Mouse (Mus musculus) layer of hippocampus, adult 11-12 months (tissue): Measurements from ENCODE around the gene Relt.

Source experiments
- DNase-seq: peaks from one replicate; pipeline ENCODE4 v3.0.0; 2022; ENCODE audit warnings: low spot score

Gene Relt

DNA sequence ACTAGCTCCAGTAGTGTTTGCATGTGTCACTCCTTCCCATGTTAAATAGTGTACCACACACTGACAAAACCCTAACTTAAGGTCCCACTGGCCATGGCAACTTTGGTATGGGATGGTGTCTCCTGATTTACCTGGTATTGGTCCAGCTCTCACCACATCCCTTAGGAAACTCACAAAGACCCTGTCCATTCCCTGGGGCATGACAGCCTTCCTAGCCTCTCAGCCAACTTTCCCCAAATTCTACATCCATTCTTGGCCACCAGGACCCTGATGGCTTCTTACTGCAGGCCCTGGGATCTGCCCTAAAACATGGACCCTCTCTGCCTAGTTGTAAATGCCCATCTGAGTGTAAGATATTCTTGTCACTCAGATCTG is 18.2 kb downstream of the Relt start:
- no peak for DNase-seq

DNA sequence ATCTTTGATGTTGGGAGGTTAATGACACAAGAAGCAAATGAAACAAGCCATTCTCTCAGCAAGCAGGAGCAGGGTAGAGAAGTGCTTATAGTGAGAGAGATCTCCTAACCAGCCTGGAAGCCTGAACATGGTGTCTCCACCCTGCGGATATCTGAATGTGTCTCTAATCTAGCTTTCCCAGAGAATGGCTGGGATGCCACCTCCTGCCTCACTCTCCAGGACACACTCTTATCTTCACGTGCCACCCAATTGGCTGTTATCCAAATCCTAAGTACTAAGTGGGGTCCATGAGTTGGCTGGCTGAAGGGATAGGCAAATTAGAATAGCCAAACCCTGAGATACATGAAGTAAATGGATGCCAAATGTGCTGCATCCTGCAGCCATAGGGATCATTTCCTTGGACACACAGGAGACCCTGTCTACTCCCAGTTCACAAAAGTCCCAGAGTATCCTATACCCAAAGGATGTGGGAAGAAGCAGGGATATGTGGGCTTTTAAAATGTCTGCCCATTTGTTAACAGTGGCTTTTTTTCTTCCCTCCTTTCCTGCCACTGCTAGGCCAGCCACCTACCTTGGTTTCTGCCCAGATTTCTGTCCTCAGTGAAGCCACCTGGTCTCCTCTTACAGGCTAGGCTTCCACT is 18.7 kb downstream of the Relt start:
- DNase-seq = no peak

DNA sequence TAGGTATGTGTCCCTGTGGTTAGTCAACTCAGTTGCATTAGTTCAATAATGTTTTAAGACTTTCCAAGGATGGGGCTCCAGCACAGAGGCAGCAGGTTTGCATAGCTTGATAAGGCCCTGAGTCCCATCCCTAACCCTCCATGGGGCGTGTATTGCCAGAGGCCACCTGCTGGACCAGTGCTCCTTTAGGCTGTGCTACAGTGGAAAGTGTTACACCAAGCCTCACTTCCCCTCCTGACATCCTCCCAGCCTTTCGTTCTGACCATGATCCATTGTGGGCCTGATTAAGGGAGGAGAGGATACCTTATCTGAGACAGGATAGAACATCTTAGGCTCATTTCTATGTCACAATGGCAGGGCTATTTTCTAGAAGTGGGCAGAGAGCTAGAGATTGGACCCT is 19.4 kb downstream of the Relt start:
- no peak for DNase-seq

DNA sequence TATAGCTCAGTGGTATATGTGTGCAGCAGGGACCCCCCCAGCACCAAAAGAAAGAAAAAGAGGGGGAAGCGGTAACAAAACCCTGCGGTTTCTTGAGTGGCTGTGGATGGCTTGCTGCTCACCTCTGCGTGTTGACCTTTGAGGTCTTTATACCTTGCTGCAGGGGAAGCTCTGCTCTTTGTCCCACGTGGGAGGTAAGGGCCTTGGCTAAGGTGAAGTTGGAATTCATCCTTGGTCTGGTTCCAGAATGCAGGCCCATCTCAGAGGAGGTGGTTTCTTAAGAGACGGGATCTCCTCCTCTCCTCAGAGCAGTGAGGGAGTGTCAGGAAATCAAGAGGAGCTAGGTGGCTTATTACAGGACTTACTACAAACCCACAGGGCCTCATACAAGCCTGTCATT is 21.1 kb downstream of the Relt start:
- no peak for DNase-seq

DNA sequence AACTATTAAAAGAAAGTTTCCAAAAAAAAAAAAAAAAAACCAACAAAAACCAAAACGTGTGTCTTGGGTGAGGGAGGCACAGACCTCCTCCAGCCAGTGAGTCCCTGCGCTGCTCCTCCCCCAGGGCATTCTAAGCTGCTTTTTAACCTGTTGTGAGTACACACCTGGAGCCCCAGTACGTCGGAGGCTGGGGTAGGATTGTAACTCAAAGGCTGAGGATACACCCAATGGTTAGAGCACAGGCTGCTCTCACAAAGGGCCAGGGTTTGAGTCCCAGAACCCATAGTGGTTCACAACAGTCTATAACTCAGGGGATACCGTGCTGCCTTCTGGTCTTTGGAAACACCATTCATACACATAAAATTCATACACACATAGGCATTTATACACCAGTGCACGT is 21.6 kb downstream of the Relt start:
- DNase-seq = no peak

DNA sequence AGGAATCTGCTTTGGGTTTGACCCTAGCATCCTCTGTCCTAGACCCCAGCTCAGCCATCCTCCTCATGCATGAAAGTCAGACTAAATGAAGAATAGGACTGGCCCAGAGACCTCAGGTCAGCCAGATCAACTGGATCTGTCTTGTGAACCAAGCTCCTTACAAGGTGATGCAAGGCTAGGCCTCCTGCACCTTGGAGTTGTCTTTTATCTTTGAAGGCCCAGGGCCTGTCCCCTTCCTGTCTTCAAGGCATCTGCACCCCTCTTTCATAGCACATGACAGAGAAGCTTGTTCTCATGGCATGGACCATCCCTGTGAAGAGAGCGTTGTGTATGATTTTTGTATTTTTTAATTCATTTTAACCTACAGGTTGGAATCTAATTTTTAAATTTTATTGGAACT is 22.3 kb downstream of the Relt start:
- DNase-seq = no peak

DNA sequence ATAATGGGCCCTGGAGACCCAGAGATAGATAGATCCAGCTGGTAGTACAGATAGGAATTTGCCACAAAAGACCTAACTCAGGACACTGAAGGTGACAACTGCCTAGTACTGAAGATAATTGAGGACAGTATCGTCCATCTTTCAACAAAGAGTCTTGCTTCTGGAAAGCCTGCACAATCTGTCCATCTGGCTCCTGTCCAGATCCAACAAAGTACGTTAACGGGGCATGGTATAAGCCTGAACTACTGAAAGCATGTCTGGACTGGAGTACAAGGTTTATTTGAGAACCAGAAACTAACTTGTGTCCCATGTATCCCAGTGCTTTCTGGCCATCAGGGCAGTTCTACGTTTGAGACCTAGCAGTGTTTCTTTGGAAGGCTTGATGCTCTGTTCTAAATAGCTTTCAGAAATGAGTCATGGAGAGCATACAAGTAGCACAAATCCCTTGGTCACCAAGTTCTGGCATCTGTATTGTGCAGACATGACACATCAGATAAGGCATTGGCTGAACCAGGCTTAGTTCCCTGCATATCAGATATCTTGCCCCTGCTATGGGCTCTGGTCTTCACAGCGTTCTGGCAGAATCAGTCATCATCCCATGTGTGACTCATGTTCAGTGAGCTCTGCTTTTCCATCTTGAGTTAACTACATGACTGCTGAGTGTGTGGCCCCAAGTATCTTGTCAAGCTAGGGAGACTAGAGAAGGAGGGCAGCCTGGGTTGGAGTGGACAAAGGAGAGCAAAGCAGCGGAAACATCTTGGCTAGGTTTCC is 23.4 kb downstream of the Relt start:
- no peak for DNase-seq

DNA sequence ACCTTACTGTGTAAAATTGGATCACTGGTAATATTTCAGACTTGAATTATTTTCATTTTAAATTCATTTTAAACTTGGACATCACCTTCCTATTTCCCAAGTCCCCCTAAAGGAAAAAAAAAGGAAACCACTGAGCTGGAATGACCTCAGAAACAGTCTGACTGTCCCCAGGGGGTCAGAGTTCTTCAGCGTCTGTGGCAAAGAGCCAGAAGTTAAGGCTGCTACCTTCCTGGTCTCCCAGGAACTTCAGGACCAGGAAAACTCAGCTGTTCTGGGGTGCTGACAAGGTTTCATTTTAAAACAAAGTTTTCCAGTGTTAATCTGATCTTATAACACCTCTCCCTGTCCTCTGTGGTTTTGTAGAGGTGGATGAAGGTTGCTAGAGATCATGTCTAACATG is 25.5 kb downstream of the Relt start:
- DNase-seq = no peak

DNA sequence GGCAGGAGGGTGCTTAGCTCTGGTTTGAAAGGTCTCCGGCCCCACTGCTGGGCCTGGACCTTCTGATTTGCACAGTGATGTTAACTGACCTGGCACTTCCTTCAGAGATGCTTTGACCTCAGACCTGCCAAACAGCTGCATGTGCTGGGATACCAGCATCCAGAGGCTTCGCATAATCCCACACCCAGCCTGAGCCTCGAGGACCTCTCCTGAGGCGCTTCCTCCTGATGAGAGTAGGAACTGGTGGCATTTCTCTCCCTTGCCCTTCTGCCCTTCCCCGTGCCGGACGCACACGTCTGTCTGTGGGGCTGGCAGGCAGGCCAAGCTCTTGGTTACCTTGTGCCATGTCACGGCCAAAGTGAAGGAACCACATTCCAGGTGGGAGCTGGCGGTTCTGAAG is 26.6 kb downstream of the Relt start:
- no peak for DNase-seq

DNA sequence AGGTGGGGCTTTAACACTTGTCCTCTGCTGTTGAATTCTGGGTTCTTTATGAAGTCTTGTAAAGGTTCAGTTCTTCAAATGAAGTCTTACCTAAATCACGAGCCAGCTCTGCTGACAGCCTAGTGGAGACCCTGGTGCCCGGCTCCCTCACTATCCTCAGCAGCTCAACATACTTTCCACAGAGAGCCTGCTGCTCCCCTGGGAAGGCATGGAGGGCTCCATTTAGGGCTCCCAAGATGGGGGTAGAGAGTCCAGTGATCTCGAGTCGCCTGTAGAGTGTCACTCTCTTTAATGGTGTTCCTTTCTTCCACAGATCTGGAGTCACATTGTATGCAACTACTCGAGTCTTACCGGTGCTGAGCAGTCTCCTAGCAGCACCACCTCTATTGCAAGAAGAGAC is 27.5 kb downstream of the Relt start:
- no peak for DNase-seq

DNA sequence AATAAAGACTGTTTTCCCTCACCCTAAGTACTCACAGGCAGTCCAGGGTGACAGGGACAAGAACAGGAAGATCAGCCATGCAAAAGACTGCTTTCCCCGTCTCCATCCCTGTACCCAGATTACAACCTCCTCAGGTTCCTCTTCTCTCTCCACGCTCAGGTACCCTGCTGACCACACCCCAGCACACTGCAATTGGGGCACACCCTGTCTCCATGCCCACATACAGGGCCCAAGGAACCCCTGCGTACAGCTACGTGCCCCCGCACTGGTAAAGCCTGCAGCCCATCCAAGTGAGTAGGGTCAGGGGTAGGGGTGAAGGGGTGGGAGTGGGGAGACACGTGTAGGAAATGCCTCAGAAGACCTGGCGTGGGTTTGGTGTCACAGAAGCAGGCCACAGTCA is 28.1 kb downstream of the Relt start:
- no peak for DNase-seq

DNA sequence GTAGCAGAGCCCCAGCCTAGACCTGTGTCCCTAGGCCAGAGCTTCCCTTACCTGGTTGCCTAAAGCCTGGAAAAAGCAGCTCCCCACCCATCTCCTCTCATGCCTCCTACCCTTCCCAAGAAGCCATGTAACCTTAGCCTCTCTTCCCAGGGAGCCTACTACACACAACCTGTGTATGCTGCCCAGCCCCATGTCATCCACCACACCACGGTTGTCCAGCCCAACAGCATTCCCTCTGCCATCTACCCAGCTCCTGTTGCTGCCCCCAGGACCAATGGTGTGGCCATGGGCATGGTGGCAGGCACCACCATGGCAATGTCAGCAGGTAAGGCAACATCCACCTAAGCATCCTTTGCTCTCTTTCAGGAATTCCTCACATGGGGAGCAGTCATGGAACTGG is 29.4 kb downstream of the Relt start:
- no peak for DNase-seq

DNA sequence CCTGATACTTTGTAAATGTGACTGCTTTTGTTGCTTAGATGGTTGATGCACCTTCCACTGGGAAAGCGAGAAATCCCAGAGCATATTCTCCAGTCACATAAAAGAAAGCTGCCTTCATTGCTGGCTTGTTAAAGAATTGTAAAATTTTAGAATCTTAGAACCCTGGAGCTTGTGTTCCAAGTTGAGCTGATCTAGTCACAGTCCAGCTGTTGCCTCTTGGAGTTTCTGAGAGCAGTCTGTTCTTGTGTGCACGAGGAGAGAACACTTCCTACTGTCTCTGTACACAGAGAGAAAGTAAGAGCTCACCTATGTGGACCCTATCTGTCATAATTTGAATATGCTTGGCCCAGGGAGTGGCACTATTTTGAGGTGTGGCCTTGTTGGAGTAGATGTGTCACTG is 34.7 kb downstream of the Relt start:
- DNase-seq = no peak

DNA sequence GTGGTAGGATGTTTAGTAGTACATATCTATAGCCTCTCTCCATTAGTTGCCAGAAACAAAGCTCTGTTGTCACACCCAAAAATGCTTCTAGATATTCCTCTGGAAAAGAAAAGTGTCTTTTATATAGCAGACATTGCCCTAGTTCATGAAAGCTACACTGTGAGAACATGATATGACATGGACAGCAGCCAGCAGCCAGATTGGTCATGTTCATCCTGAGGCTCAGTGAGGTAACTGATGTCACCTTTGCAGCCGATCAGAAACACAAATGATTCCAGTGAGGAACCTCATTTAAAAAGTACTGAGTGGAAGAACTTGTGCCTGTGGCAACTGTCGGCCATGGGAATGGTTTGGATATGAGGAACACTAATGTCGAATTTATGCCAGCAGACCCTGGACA is 38.6 kb downstream of the Relt start:
- DNase-seq = no peak

DNA sequence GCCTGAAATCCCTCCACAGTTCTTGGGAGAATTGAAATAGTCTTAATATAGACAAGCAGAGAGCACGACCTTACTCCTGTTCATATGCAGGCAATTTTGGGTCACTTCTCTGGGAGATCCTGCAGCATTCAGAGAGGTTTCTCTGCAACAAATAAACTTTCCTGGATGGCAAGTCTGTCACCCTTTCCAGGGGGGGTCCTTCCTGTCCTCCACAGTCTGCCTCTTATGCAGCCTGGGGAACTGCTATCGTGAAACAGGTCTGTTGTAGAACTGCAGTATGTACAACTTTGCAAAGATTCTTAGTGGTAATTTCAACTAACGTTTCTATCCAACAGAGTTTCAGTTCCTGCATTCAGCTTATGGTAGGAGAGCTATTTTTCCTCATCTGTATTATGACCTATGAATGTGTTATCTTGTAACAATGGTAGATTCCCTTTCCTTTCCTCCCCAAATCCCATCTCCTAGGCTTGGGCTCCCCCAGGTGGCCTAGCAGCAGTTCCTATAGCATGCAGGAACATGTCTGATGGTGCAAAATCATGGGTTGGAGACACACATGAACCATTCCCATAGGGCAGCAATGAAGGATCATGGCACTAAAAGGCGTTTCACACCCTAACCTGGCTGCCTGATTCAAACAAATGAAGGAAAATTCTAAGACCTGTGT is 44.7 kb downstream of the Relt start:
- DNase-seq = no peak

DNA sequence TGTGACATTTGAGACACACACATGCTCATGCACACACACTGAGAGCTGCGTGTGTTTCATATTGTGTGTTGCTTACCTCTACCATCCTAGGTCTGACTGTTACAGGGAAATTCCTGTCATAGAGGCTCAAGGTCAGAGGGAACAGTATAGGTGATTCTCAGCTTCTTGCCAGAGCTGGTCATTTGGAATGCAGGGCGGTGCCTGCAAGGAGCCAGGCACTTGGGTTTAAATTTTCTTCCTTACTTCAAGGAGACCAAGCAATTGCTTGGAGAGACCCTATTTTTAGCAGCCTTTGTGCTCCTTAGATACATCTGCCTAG is 45.8 kb downstream of the Relt start:
- DNase-seq = no peak

DNA sequence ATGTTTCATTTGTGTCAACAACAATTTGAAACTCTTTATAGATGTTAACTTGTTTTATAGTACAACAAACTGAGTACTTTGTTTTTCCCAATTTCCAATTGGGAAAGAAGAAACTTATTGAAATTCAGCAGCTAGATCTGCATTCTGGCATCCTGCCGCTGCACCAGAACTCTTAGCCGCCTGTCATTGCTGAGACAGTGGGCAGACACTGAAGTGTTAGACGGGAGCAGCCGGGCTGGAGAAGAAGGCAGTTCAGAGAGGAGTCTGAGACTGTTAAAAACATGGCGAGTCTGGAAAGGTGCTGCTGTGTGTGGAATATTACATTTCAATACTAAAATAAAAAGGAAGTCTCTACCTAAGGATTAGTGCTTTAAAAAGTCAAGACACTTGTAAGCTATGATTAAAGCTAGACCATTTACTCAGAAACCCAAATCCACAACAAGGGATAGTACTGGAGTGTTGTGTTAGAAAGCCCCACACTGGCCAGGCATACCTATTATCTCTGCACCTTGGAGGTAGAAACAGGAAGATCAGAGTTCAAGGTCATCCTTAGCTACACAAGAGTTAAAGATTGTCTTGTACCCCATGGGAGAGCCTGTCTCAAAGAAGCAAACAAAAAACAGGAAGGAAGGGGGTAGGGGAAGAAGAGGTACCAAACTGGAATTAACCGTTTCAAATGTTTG is 46.3 kb downstream of the Relt start:
- DNase-seq = peak; percentile 60

DNA sequence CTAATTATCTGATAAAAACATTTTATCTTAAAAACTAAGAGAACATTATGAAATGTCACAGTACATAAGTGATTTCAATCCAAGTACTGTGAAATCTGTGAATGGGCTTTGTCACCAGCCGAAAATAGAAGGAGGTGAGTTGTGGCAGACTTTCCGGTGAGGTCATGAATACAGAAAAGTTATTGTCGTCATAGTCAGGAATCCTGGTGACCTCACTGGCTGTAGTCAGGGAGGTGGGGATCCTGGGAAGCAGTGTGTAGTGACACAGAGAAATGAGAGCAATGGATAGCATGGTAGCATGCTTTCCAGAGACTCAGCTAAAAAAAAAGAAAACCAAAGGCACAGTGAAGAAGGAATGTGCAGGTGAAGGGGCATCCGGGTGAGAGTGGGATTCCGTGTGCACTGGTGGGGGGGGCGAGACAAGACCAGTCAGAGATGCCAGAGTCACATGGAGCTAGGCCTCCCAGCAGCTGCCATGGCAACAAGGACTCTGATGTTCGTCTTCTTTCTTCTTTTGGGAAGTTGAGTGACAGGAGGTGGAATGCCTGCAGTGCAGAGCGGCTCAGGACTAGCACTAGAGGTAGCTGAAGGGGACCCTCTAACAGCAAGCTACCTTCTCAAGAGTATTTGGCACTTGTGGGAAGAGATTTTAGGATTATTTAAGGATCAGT is 47.2 kb downstream of the Relt start:
- no peak for DNase-seq

DNA sequence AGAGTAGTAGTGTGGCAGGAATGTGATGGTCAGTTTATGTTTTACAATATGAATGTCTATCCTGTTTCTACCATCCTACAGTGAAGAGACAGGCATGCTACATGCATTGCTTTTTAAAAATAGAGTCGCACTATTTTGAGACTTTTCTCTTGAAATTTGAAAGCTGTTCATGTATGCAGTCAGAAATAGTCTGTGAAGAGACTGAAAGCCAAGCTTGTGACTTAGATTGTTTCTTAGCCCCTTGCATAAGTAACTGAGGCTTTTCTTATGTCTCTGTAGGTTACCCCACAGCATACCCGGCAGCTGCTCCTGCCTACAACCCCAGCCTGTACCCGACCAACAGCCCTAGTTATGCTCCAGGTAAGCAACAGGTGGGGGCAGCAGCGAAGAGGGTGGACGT is 50.6 kb downstream of the Relt start:
- no peak for DNase-seq

DNA sequence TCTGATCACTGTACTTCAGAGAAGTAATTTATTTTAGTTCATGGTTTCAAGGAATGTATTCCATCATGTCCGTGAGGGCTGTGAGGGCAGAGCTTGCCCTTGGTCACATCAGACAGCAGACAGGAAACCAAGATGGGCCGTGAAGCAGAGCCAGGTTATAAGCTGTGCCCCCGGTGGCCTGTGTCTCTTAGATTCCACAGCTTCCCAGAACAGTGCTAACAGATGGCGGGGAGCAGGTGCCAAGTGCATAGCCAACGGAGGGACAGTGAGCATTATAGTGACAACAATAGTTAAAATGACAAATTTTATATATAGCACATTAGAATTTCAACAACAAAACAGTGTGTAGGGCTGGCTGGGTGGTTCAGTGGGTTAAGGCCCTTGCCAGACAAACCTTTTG is 51.3 kb downstream of the Relt start:
- DNase-seq = no peak

DNA sequence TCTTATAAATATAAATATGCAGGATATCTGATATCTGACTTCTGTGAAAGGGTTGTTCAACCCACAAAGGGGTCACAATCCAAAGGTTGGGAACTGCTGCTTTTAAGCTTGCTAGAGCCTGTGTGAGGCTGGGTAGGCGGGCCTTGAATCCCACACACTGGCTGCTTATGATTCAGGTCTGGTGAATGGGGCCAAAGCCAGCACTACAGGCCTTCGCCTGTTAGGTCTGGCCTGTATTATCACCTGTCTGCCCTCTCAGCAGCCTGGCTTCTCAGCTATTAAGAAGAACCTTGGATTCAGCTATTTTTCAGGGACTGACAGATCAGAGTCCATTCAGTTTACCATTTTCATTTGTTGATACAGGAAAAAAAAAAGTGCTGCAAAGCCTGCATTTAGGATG is 57.9 kb downstream of the Relt start:
- DNase-seq = no peak

DNA sequence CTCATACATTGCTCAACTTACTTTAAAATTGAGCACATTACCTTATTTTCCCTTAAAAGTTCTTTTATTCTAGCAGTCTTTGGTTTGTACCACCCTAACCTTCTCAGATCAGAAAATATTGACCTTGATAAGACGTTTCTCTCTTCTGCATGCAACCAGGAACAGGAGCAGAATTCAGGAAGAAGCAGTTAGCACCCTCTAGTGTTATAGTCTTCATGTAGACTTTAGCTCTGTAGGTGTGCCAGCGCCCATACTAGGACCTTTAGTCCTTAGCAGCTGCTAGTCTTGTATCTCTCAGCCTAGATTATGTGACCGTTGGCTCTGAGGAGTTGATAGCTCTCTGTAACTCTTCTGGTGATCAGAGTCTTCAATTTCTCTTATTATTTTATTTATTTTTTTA is 64.4 kb downstream of the Relt start:
- no peak for DNase-seq
